Mouse (Mus musculus): Measurements from ENCODE around the gene Tbk1. TPM values are rescaled to one million over a fixed set of nuclear protein-coding genes. Genes with fewer than 3 reads are reported as not detected.

The Tbk1 gene
- polyA plus RNA-seq, 1 experiment from 2014 or later, result 34.8 TPM

DNA sequence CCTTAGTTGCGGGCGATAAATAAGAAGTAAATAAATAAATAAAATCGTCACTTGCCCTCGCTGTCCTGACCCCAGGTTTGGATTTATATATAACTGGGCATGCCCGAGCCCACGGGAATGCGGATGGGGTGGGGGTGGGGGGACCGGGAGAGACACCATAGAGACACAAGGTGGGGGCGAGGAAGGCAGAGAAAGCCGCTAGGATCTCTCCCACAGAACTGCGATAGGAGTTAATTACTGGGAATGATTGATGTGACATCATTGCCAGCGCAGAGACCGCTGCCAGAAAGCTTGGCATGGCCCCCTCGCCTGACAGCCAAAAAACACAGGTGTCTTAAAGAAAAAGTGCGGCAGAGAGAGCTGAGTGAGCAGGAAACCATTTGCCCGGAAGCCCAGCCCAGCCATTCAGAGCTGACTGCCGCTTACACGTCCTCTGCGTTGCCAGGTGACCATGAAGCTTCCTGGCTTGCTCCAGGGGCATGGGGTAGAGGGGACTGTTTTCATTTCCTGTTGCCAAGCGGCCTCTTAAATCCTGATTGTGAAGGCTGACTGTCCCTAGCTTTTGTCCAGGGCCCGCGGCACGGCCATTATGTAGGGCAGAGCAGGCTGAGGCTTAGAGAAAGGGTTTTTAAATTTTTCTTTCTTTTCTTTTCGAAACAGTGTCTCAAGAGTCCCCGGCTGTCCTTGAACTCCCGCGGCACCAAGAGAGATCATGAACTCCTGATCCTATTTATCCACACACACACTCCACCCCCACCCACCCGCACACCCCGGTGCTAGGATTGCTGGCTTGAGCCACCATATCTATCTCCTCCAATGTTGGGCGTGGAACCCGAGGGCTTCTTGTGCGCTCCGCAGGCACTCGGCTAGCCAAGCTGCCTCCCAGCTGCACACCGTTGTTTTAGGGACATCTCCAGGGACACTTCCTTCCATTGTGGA lies 81.3 kb downstream of the Tbk1 start:
- H3K27ac ChIP-seq (ENCODE audit: low read depth), result peak overlapping the region; percentile 14; the same call in 1 of the 2 replicates
- peak; percentile 77 for DNase-seq (ENCODE audit: low spot score)
- H3K9me3 ChIP-seq (ENCODE audit: control insufficient read depth, low read length), result no peaks in the 10 kb centered on the region
- no peaks in the 10 kb centered on the region for H3K36me3 ChIP-seq (ENCODE audit: control insufficient read depth, insufficient read depth, low read length)
- H3K9ac ChIP-seq (ENCODE audit: low read length), result peak overlapping the region; percentile 33
- H3K27me3 ChIP-seq (replicated peaks; ENCODE audit: control insufficient read depth, insufficient read depth, low read length), result no peaks in the 10 kb centered on the region
- peak; percentile 44 for ATAC-seq (replicated peaks; ENCODE audit: low FRiP score, low TSS enrichment, low read depth)
- peak overlapping the region; percentile 26 for H3K4me3 ChIP-seq (ENCODE audit: low read depth, low read length)
- H3K4me1 ChIP-seq (replicated peaks; ENCODE audit: control insufficient read depth, insufficient read depth, low read length), result peaks cover 22% of the 10 kb centered on the region; the same call in 1 of the 2 replicates
- H3K4me2 ChIP-seq (ENCODE audit: low read length), result peak overlapping the region; percentile 58
- 23% methylated on average over 35 of the region's 35 CpGs for WGBS

DNA sequence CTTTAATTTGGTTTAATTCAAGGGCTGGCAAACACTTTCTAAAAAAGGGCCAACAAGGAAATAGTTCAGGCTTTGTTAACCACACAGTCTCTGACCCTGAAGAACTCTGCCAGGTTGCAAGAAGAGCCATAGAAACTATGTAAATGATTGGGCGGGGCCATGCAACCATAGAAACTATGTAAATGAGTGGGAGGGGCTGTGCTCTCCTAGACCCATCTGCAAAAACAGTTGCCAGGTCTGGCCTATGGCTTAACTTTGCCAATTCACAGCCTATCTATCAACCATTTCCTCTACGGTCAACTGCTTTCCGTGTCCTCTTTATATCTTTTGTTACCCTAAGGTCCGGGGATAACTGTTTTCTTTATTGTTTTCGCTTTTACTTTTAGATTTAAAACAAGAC lies 85.4 kb downstream of the Tbk1 start:
- no peak for ATAC-seq (replicated peaks; ENCODE audit: low FRiP score, low TSS enrichment, low read depth)

DNA sequence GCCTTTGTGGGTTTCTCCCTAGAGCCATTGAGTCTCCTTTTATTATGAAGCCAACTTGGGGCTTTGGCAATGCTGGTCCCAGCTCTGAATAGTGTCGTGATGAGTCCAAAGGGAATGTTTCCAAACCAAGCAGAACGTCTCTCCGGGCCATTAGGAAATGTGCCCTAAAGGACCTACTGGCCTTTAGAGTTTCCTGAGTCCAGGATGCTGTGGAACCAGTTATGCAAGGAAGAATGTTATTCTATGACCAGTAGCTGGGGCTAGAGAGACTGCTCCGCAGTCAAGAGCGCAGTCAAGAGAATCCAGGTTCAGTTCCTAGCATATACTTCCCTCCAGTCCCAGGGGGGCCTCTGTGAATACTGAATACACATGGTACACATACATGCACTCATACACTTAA lies 86.6 kb downstream of the Tbk1 start:
- H3K4me1 ChIP-seq (replicated peaks; ENCODE audit: control insufficient read depth, insufficient read depth, low read length), result 0 out of 2 replicates have a peak, but pooled peaks cover 16% of the 10 kb centered on the region
- H3K4me2 ChIP-seq (ENCODE audit: low read length), result no peak overlapping the region

More for the DNA sequence above, 85.4 kb downstream of the Tbk1 start:
- WGBS, result 68% methylated on average over 5 of the region's 5 CpGs
- H3K4me3 ChIP-seq (ENCODE audit: low read depth, low read length), result no peak overlapping the region
- DNase-seq (ENCODE audit: low spot score), result no peak
- 0 out of 2 replicates have a peak overlapping the region, but pooled peaks have one; percentile 12 for H3K27ac ChIP-seq (ENCODE audit: low read depth)
- H3K9ac ChIP-seq (ENCODE audit: low read length), result no peak overlapping the region
- H3K4me2 ChIP-seq (ENCODE audit: low read length), result no peak overlapping the region
- H3K36me3 ChIP-seq (ENCODE audit: control insufficient read depth, insufficient read depth, low read length), result no peaks in the 10 kb centered on the region
- H3K4me1 ChIP-seq (replicated peaks; ENCODE audit: control insufficient read depth, insufficient read depth, low read length), result peaks cover 19% of the 10 kb centered on the region; the same call in 1 of the 2 replicates
- no peaks in the 10 kb centered on the region for H3K9me3 ChIP-seq (ENCODE audit: control insufficient read depth, low read length)
- no peaks in the 10 kb centered on the region for H3K27me3 ChIP-seq (replicated peaks; ENCODE audit: control insufficient read depth, insufficient read depth, low read length)

DNA sequence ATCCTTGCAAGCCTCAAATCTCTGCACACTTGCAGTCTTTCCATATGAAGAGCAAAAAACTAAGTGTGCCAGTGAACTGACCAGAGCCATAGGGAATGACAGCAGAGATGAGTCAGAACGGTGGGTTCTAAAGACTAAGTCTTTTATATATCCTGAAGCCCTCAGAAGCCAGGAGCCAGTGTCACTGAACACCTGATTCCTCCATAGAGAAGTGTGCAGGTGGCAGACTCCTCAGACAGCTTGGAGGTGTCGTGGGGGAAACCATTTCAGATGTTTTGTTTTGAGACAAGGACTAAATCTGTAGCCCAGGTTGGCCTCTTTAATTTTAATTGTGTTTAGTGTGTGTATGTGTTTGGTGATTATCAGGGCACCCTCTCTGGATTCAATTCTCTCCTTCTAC lies 87.5 kb downstream of the Tbk1 start:
- H3K27ac ChIP-seq (ENCODE audit: low read depth), result no peak overlapping the region
- no peaks in the 10 kb centered on the region for H3K36me3 ChIP-seq (ENCODE audit: control insufficient read depth, insufficient read depth, low read length)
- WGBS, result 61% methylated on average over 2 of the region's 2 CpGs
- H3K27me3 ChIP-seq (replicated peaks; ENCODE audit: control insufficient read depth, insufficient read depth, low read length), result no peaks in the 10 kb centered on the region
- 0 out of 2 replicates have a peak, but pooled peaks cover 10% of the 10 kb centered on the region for H3K4me1 ChIP-seq (replicated peaks; ENCODE audit: control insufficient read depth, insufficient read depth, low read length)
- H3K4me2 ChIP-seq (ENCODE audit: low read length), result no peak overlapping the region
- no peaks in the 10 kb centered on the region for H3K9me3 ChIP-seq (ENCODE audit: control insufficient read depth, low read length)
- no peak overlapping the region for H3K4me3 ChIP-seq (ENCODE audit: low read depth, low read length)
- DNase-seq (ENCODE audit: low spot score) (no peak), ATAC-seq (replicated peaks; ENCODE audit: low FRiP score, low TSS enrichment, low read depth) (no peak)
- no peak overlapping the region for H3K9ac ChIP-seq (ENCODE audit: low read length)

More for the DNA sequence above, 86.6 kb downstream of the Tbk1 start:
- Histone ChIP-seq H3K9ac (ENCODE audit: low read length) (no peak overlapping the region), H3K4me3 (ENCODE audit: low read depth, low read length) (no peak overlapping the region), H3K36me3 (ENCODE audit: control insufficient read depth, insufficient read depth, low read length) (no peaks in the 10 kb centered on the region), H3K9me3 (ENCODE audit: control insufficient read depth, low read length) (no peaks in the 10 kb centered on the region), H3K27me3 (replicated peaks; ENCODE audit: control insufficient read depth, insufficient read depth, low read length) (no peaks in the 10 kb centered on the region), H3K27ac (ENCODE audit: low read depth) (no peak overlapping the region)
- WGBS, result 63% methylated on average over 5 of the region's 5 CpGs
- ATAC-seq (replicated peaks; ENCODE audit: low FRiP score, low TSS enrichment, low read depth), result no peak
- DNase-seq (ENCODE audit: low spot score), result no peak

DNA sequence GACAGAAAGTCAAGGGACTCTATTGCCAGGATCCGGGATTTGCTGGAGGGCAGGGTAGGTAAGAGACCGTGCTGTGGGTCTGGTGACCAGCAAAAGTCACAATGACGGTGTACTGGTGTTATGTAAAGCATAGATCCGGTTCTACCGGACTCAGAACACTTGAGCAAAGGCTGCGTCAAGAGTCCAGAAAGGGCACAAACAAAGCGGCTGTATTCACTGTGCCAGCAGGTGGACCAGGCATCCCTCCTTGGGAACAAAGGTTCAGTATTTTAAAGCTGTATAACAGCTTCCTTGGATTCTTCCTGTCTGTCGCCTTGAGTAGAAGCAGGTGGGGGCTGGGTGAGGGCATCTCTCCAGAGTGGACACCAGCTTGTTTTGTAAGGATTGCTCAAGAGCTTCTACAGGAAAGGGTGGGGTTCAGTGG lies 88.1 kb downstream of the Tbk1 start:
- Histone ChIP-seq H3K4me3 (ENCODE audit: low read depth, low read length) (no peak overlapping the region), H3K4me2 (ENCODE audit: low read length) (no peak overlapping the region), H3K4me1 (replicated peaks; ENCODE audit: control insufficient read depth, insufficient read depth, low read length) (0 out of 2 replicates have a peak, but pooled peaks cover 10% of the 10 kb centered on the region), H3K27me3 (replicated peaks; ENCODE audit: control insufficient read depth, insufficient read depth, low read length) (no peaks in the 10 kb centered on the region), H3K36me3 (ENCODE audit: control insufficient read depth, insufficient read depth, low read length) (no peaks in the 10 kb centered on the region), H3K9ac (ENCODE audit: low read length) (no peak overlapping the region), H3K27ac (ENCODE audit: low read depth) (peak overlapping the region; percentile 54; the same call in 1 of the 2 replicates), H3K9me3 (ENCODE audit: control insufficient read depth, low read length) (no peaks in the 10 kb centered on the region)
- ATAC-seq (replicated peaks; ENCODE audit: low FRiP score, low TSS enrichment, low read depth) (no peak), DNase-seq (ENCODE audit: low spot score) (no peak)
- 66% methylated on average over 8 of the region's 8 CpGs for whole genome bisulfite sequencing

DNA sequence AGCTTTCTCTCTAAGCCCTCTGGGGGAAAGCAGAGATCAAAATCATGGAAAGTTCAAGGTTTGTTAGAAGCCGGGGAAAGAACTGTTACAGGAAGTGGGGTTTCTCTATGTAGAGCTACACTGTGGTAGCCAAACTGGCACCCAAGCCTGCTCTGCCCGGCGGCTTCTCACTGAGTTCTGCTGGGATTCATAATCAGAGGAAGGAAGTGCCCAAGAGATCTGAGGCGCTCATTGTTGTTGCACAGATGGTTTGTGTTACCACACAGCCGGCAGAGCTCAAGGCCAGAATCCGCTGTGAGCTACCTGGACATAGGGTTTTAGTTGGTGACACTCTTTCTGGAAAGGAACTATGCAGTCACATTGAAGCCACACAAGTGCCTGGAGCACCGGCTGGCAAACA lies 88.6 kb downstream of the Tbk1 start:
- DNase-seq (ENCODE audit: low spot score) (no peak), ATAC-seq (replicated peaks; ENCODE audit: low FRiP score, low TSS enrichment, low read depth) (no peak)
- H3K4me2 ChIP-seq (ENCODE audit: low read length), result no peak overlapping the region

DNA sequence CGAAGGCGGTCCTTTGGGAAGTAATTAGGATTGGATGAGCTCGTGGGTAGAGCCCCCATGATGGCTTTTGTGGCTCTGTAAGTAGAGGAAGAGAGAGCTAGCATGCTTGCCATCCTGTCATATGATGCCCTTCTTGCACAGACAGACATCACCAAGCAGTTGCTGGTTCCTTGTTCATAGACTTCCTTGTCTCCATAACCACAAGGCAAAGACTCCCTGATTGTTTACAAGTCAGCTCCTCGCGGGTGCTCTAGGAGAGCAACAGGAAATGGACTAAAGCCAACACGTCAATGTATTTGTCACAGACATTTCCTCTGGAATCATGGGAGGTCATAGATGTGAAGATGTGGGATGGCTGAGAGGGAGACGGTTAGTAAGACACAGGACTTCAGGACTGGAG lies 90.0 kb downstream of the Tbk1 start:
- ATAC-seq (replicated peaks; ENCODE audit: low FRiP score, low TSS enrichment, low read depth) (no peak), DNase-seq (ENCODE audit: low spot score) (no peak)
- WGBS, result 56% methylated on average over 7 of the region's 7 CpGs
- no peak overlapping the region for H3K4me2 ChIP-seq (ENCODE audit: low read length)
- 0 out of 2 replicates have a peak, but pooled peaks cover 10% of the 10 kb centered on the region for H3K4me1 ChIP-seq (replicated peaks; ENCODE audit: control insufficient read depth, insufficient read depth, low read length)
- H3K9ac ChIP-seq (ENCODE audit: low read length), result no peak overlapping the region
- H3K9me3 ChIP-seq (ENCODE audit: control insufficient read depth, low read length), result no peaks in the 10 kb centered on the region
- H3K36me3 ChIP-seq (ENCODE audit: control insufficient read depth, insufficient read depth, low read length), result no peaks in the 10 kb centered on the region
- H3K27ac ChIP-seq (ENCODE audit: low read depth), result no peak overlapping the region
- H3K4me3 ChIP-seq (ENCODE audit: low read depth, low read length), result no peak overlapping the region
- no peaks in the 10 kb centered on the region for H3K27me3 ChIP-seq (replicated peaks; ENCODE audit: control insufficient read depth, insufficient read depth, low read length)

More for the DNA sequence above, 88.6 kb downstream of the Tbk1 start:
- Histone ChIP-seq H3K36me3 (ENCODE audit: control insufficient read depth, insufficient read depth, low read length) (no peaks in the 10 kb centered on the region), H3K27ac (ENCODE audit: low read depth) (peak overlapping the region; percentile 54; the same call in 1 of the 2 replicates), H3K9ac (ENCODE audit: low read length) (no peak overlapping the region), H3K4me1 (replicated peaks; ENCODE audit: control insufficient read depth, insufficient read depth, low read length) (0 out of 2 replicates have a peak, but pooled peaks cover 10% of the 10 kb centered on the region), H3K4me3 (ENCODE audit: low read depth, low read length) (no peak overlapping the region), H3K27me3 (replicated peaks; ENCODE audit: control insufficient read depth, insufficient read depth, low read length) (no peaks in the 10 kb centered on the region), H3K9me3 (ENCODE audit: control insufficient read depth, low read length) (no peaks in the 10 kb centered on the region)
- 86% methylated on average over 7 of the region's 7 CpGs for WGBS
